Mouse (Mus musculus): Measurements from ENCODE around the gene Tuba3b. TPM values are rescaled to one million over a fixed set of nuclear protein-coding genes. Genes with fewer than 3 reads are reported as not detected.

Tuba3b gene
- total RNA-seq (2014; rRNA removed; ENCODE audit: low replicate concordance) (2.1 TPM in 1 of 2 replicates, not detected in the other), polyA plus RNA-seq (2015; fragmentation: Nextera tagmentation; extraction: Ambion mirVana) (1.2 and 1.5 TPM in 2 replicates)

- Histone ChIP-seq H3K27me3 (ENCODE audit: control insufficient read depth, insufficient read depth, low read length) (no peaks in the 10 kb centered on the region), H3K4me2 (ENCODE audit: low read depth, low read length) (peak within 1 kb of the TSS; percentile 6; the same call in 1 of the 2 replicates), H3K9ac (replicated peaks; ENCODE audit: low read depth, low read length) (no peak within 1 kb of the TSS), H3K27ac (ENCODE audit: low read depth) (no peak within 1 kb of the TSS), H3K36me3 (replicated peaks; ENCODE audit: control insufficient read depth, insufficient read depth, low read length) (no peaks in the 10 kb centered on the region), H3K4me1 (ENCODE audit: control insufficient read depth, insufficient read depth) (no peaks in the 10 kb centered on the region), H3K9me3 (replicated peaks; ENCODE audit: control insufficient read depth, low read length) (no peaks in the 10 kb centered on the region), H3K4me3 (ENCODE audit: low read depth, low read length) (no peak within 1 kb of the TSS)
- no peak for DNase-seq (ENCODE audit: low spot score)
- ATAC-seq (ENCODE audit: insufficient read depth, low read depth), result no peak
- 96% methylated on average over 31 of the region's 31 CpGs for WGBS
- TF ChIP-seq EP300 (IDR thresholded peaks at IDR 0.05; ENCODE audit: low read depth), result no peak
- no peak for TF ChIP-seq CTCF (IDR thresholded peaks at IDR 0.05; ENCODE audit: low read depth)
These were observed at the start of gene Tuba3b for GRCm38 (mm10) chr6:145615666-145616210. Tuba3b (plus strand) TSS chr6:145615757.

- no peaks in the 10 kb centered on the region for H3K9me3 ChIP-seq (replicated peaks; ENCODE audit: control insufficient read depth, low read length)
- no peak overlapping the region for H3K9ac ChIP-seq (replicated peaks; ENCODE audit: low read depth, low read length)
- no peaks in the 10 kb centered on the region for H3K27me3 ChIP-seq (ENCODE audit: control insufficient read depth, insufficient read depth, low read length)
- 31% methylated on average over 8 of the region's 8 CpGs for WGBS
- TF ChIP-seq EP300 (IDR thresholded peaks at IDR 0.05; ENCODE audit: low read depth) (no peak), CTCF (IDR thresholded peaks at IDR 0.05; ENCODE audit: low read depth) (no peak)
- peaks cover 8% of the 10 kb centered on the region for H3K4me1 ChIP-seq (ENCODE audit: control insufficient read depth, insufficient read depth)
- no peaks in the 10 kb centered on the region for H3K36me3 ChIP-seq (replicated peaks; ENCODE audit: control insufficient read depth, insufficient read depth, low read length)
- H3K4me2 ChIP-seq (ENCODE audit: low read depth, low read length), result no peak overlapping the region
- no peak overlapping the region for H3K4me3 ChIP-seq (ENCODE audit: low read depth, low read length)
- DNase-seq (ENCODE audit: low spot score) (no peak), ATAC-seq (ENCODE audit: insufficient read depth, low read depth) (no peak; the same call in 1 of the 2 replicates)
- no peak overlapping the region for H3K27ac ChIP-seq (ENCODE audit: low read depth)
These were observed 48.3 kb upstream of the Tuba3b start for GRCm38 (mm10) chr6:145567296-145567695.

- no peak overlapping the region for H3K4me3 ChIP-seq (ENCODE audit: low read depth, low read length)
- no peak for DNase-seq (ENCODE audit: low spot score)
- no peak overlapping the region for H3K27ac ChIP-seq (ENCODE audit: low read depth)
- H3K9ac ChIP-seq (replicated peaks; ENCODE audit: low read depth, low read length), result no peak overlapping the region
- no peaks in the 10 kb centered on the region for H3K36me3 ChIP-seq (replicated peaks; ENCODE audit: control insufficient read depth, insufficient read depth, low read length)
- H3K27me3 ChIP-seq (ENCODE audit: control insufficient read depth, insufficient read depth, low read length), result no peaks in the 10 kb centered on the region
- TF ChIP-seq CTCF (IDR thresholded peaks at IDR 0.05; ENCODE audit: low read depth) (no peak), EP300 (IDR thresholded peaks at IDR 0.05; ENCODE audit: low read depth) (no peak)
- H3K9me3 ChIP-seq (replicated peaks; ENCODE audit: control insufficient read depth, low read length), result no peaks in the 10 kb centered on the region
- no peak for ATAC-seq (ENCODE audit: insufficient read depth, low read depth)
- 89% methylated on average over 3 of the region's 3 CpGs for WGBS
- peaks cover 8% of the 10 kb centered on the region for H3K4me1 ChIP-seq (ENCODE audit: control insufficient read depth, insufficient read depth)
- H3K4me2 ChIP-seq (ENCODE audit: low read depth, low read length), result no peak overlapping the region
These were observed 47.7 kb upstream of the Tuba3b start for GRCm38 (mm10) chr6:145567832-145568231.

GRCm38 (mm10) chr6:145568701-145569100 lies 46.9 kb upstream of the Tuba3b start:
- no peak for DNase-seq (ENCODE audit: low spot score)
- no peak overlapping the region for H3K27ac ChIP-seq (ENCODE audit: low read depth)
- no peak for TF ChIP-seq CTCF (IDR thresholded peaks at IDR 0.05; ENCODE audit: low read depth)
- no peak for TF ChIP-seq EP300 (IDR thresholded peaks at IDR 0.05; ENCODE audit: low read depth)
- no peaks in the 10 kb centered on the region for H3K9me3 ChIP-seq (replicated peaks; ENCODE audit: control insufficient read depth, low read length)
- H3K27me3 ChIP-seq (ENCODE audit: control insufficient read depth, insufficient read depth, low read length), result no peaks in the 10 kb centered on the region
- WGBS, result 81% methylated on average over 3 of the region's 3 CpGs
- H3K36me3 ChIP-seq (replicated peaks; ENCODE audit: control insufficient read depth, insufficient read depth, low read length), result no peaks in the 10 kb centered on the region
- no peak overlapping the region for H3K4me3 ChIP-seq (ENCODE audit: low read depth, low read length)
- H3K4me2 ChIP-seq (ENCODE audit: low read depth, low read length), result no peak overlapping the region
- peaks cover 5% of the 10 kb centered on the region for H3K4me1 ChIP-seq (ENCODE audit: control insufficient read depth, insufficient read depth)
- H3K9ac ChIP-seq (replicated peaks; ENCODE audit: low read depth, low read length), result no peak overlapping the region
- no peak for ATAC-seq (ENCODE audit: insufficient read depth, low read depth)

GRCm38 (mm10) chr6:145573250-145574013 lies 42.1 kb upstream of the Tuba3b start:
- WGBS, result 79% methylated on average over 6 of the region's 6 CpGs
- H3K27ac ChIP-seq (ENCODE audit: low read depth), result no peak overlapping the region
- H3K36me3 ChIP-seq (replicated peaks; ENCODE audit: control insufficient read depth, insufficient read depth, low read length), result no peaks in the 10 kb centered on the region
- no peaks in the 10 kb centered on the region for H3K9me3 ChIP-seq (replicated peaks; ENCODE audit: control insufficient read depth, low read length)
- no peak overlapping the region for H3K4me2 ChIP-seq (ENCODE audit: low read depth, low read length)
- no peak overlapping the region for H3K4me3 ChIP-seq (ENCODE audit: low read depth, low read length)
- TF ChIP-seq EP300 (IDR thresholded peaks at IDR 0.05; ENCODE audit: low read depth) (no peak), CTCF (IDR thresholded peaks at IDR 0.05; ENCODE audit: low read depth) (no peak)
- H3K27me3 ChIP-seq (ENCODE audit: control insufficient read depth, insufficient read depth, low read length), result no peaks in the 10 kb centered on the region
- H3K9ac ChIP-seq (replicated peaks; ENCODE audit: low read depth, low read length), result no peak overlapping the region
- DNase-seq (ENCODE audit: low spot score), result no peak
- H3K4me1 ChIP-seq (ENCODE audit: control insufficient read depth, insufficient read depth), result peaks cover 3% of the 10 kb centered on the region; the same call in 1 of the 2 replicates
- no peak for ATAC-seq (ENCODE audit: insufficient read depth, low read depth)
